In the genomic region with DNA sequence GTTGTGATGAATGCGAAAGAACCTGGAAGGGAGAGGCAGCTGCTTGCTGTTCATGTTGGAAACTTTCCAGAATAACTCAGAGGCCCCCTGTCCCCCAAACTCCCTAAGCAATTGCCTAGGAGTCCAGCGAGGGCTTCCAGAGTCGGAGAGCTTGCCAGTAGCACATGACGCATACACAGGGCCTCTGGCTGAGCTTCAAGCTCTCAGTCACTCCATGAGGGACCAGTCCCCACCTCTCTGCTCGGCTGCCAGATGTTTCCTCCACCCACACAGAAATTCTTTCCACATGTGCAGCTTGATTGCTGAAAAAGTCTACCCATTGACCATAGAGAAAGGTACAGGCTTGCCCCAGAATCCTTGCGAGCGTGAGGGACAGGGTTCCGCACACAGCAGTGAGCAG, we compare ENCODE assay signal across 7 mouse cellular contexts.
DNase-seq lines count a peak whose midpoint lies in the region; ATAC-seq and TF ChIP-seq lines count a peak whose summit lies in the region.

No protein-coding gene starts in this region.

- H3K9me3 ChIP-seq in heart, embryonic 15.5 days (replicated peaks), result no peaks in the 10 kb centered on the region
- no peaks in the 10 kb centered on the region for H3K9me3 ChIP-seq in stomach, embryonic 14.5 days (ENCODE audit: control insufficient read depth, low read depth, low read length)

- TF ChIP-seq CTCF in thymus, adult 2 months (IDR thresholded peaks at IDR 0.05; ENCODE audit: borderline replicate concordance, control insufficient read depth, extremely low read depth, insufficient read depth, low read length, poor library complexity), result no peak
- TF ChIP-seq CTCF in cortical plate, adult 2 months (IDR thresholded peaks at IDR 0.05; ENCODE audit: extremely low read depth, insufficient read depth, low read length), result no peak

- no peaks in the 10 kb centered on the region for H3K36me3 ChIP-seq in thymus, adult 2 months (ENCODE audit: control insufficient read depth, insufficient read depth, low read length)
- no peaks in the 10 kb centered on the region for H3K36me3 ChIP-seq in heart, embryonic 15.5 days
- H3K36me3 ChIP-seq in stomach, embryonic 14.5 days (ENCODE audit: control insufficient read depth, insufficient read depth, low read length), result no peaks in the 10 kb centered on the region

- H3K4me2 ChIP-seq in heart, embryonic 15.5 days, result peak overlapping the region; percentile 43
- H3K4me2 ChIP-seq in stomach, embryonic 14.5 days (replicated peaks; ENCODE audit: low read depth, low read length), result no peak overlapping the region

- H3K4me1 ChIP-seq in thymus, adult 2 months (replicated peaks; ENCODE audit: control insufficient read depth, insufficient read depth, low read length), result peaks cover 15% of the 10 kb centered on the region
- H3K4me1 ChIP-seq in cortical plate, adult 2 months (ENCODE audit: control insufficient read depth, insufficient read depth, low read length), result 0 out of 2 replicates have a peak, but pooled peaks cover 2% of the 10 kb centered on the region
- peaks cover 26% of the 10 kb centered on the region for H3K4me1 ChIP-seq in heart, embryonic 15.5 days (replicated peaks)
- H3K4me1 ChIP-seq in stomach, embryonic 14.5 days (ENCODE audit: control insufficient read depth, insufficient read depth, low read length), result peaks cover 24% of the 10 kb centered on the region

- no peak for TF ChIP-seq POLR2A in thymus, adult 2 months (IDR thresholded peaks at IDR 0.05; ENCODE audit: control insufficient read depth, extremely low read depth, insufficient read depth, low read length, poor library complexity)
- no peak for TF ChIP-seq POLR2A in cortical plate, adult 2 months (IDR thresholded peaks at IDR 0.05; ENCODE audit: extremely low read depth, insufficient read depth, low read length)

- peak; percentile 93 for ATAC-seq in heart, embryonic 15.5 days (replicated peaks; ENCODE audit: insufficient number of reproducible peaks, insufficient read depth, low FRiP score, low read depth)
- ATAC-seq in stomach, embryonic 14.5 days (ENCODE audit: insufficient number of reproducible peaks, insufficient read depth, low FRiP score, low read depth), result peak; percentile 78; the same call in 1 of the 2 replicates
- no peak for ATAC-seq in cerebellum, adult (ENCODE audit: insufficient number of reproducible peaks, low FRiP score, low TSS enrichment)

- peak overlapping the region; percentile 0; the same call in 1 of the 2 replicates for H3K27ac ChIP-seq in thymus, adult 2 months (ENCODE audit: control insufficient read depth, insufficient read depth, low read length)
- 0 out of 2 replicates have a peak overlapping the region, but pooled peaks have one; percentile 38 for H3K27ac ChIP-seq in cortical plate, adult 2 months (ENCODE audit: insufficient read depth, low read length)
- peak overlapping the region; percentile 60 for H3K27ac ChIP-seq in heart, embryonic 15.5 days
- H3K27ac ChIP-seq in stomach, embryonic 14.5 days (ENCODE audit: low read length), result peak overlapping the region; percentile 33; the same call in 1 of the 2 replicates

- H3K27me3 ChIP-seq in thymus, adult 2 months (ENCODE audit: control insufficient read depth, insufficient read depth, low read length), result no peaks in the 10 kb centered on the region
- H3K27me3 ChIP-seq in heart, embryonic 15.5 days, result no peaks in the 10 kb centered on the region
- H3K27me3 ChIP-seq in stomach, embryonic 14.5 days (ENCODE audit: control insufficient read depth, insufficient read depth, low read length), result no peaks in the 10 kb centered on the region

- H3K4me3 ChIP-seq in thymus, adult 2 months (ENCODE audit: control insufficient read depth, insufficient read depth, low read length), result no peak overlapping the region
- H3K4me3 ChIP-seq in cortical plate, adult 2 months (ENCODE audit: insufficient read depth, low read length), result no peak overlapping the region
- H3K4me3 ChIP-seq in heart, embryonic 15.5 days, result no peak overlapping the region
- H3K4me3 ChIP-seq in stomach, embryonic 14.5 days (ENCODE audit: low read depth, low read length), result no peak overlapping the region

- no peak for DNase-seq in thymus, adult 2 months
- DNase-seq in thymus, postnatal 0 days (ENCODE audit: low spot score), result no peak
- peak; percentile 64 to 68 for DNase-seq in kidney, postnatal 4 days

- WGBS in thymus, adult 2 months, result 64% methylated on average over 8 of the region's 8 CpGs
- WGBS in heart, embryonic 15.5 days, result 26% methylated on average over 8 of the region's 8 CpGs
- WGBS in stomach, embryonic 14.5 days, result 47% methylated on average over 8 of the region's 8 CpGs

- no peak overlapping the region for H3K9ac ChIP-seq in heart, embryonic 15.5 days
- no peak overlapping the region for H3K9ac ChIP-seq in stomach, embryonic 14.5 days (replicated peaks; ENCODE audit: low read depth, low read length)

Comparison
In these comparisons a context has a peak if more than half of its experiments do, and no peak if none do; other contexts are left out.
1. DNase-seq: peak in kidney, postnatal 4 days (2 of 2); none in thymus, adult 2 months (single experiment) and thymus, postnatal 0 days (single experiment).
2. H3K27ac ChIP-seq: peak in every context shown above with its lines; median percentile 60 in heart, embryonic 15.5 days; 38 in cortical plate, adult 2 months; 33 in stomach, embryonic 14.5 days; 0 in thymus, adult 2 months.